9 mouse cellular contexts compared by ENCODE assay signal in the genomic region with DNA sequence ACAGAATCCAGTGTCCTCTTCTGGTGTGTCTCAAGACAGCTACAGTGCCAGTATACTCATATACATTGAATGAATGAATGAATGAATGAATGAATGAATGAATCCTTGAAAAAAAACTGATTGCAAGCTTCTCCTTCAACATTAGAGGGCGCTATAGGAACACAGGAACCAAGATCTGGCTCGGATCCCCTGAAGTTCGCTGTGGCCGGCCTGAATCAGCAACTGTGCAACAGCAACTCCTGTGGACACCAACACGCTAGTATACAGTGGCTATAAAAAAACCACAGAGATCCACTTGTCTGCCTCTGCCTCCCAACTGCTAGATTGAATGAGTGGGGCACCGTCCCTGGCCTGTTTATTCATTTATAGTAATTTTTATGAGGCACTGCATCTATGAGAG. TPM values are rescaled to one million over a fixed set of nuclear protein-coding genes. Genes with fewer than 3 reads are reported as not detected.
DNase-seq lines count a peak whose midpoint lies in the region; ATAC-seq and TF ChIP-seq lines count a peak whose summit lies in the region.
"Had no signal": no experiment of that assay in that cellular context is flagged by ENCODE, and none has a peak within 500 bp of the region (broad histone marks: within the 10 kb centered on the region; RNA-seq: fewer than 3 reads in every experiment).

No protein-coding gene starts in this region.

- no peak overlapping the region for H3K9ac ChIP-seq in liver, postnatal 0 days (replicated peaks)
- H3K9ac ChIP-seq: midbrain, embryonic 12.5 days had no signal

- no peak overlapping the region for H3K4me3 ChIP-seq in layer of hippocampus, adult 2 months
- no peak overlapping the region for H3K4me3 ChIP-seq in liver, postnatal 0 days (ENCODE audit: low read depth, low read length)
- H3K4me3 ChIP-seq: midbrain, embryonic 12.5 days had no signal

- no peaks in the 10 kb centered on the region for H3K4me1 ChIP-seq in liver, postnatal 0 days (ENCODE audit: insufficient read depth)
- H3K4me1 ChIP-seq: midbrain, embryonic 12.5 days had no signal

- no peaks in the 10 kb centered on the region for H3K36me3 ChIP-seq in liver, postnatal 0 days (replicated peaks; ENCODE audit: insufficient read depth, low read length)
- H3K36me3 ChIP-seq: midbrain, embryonic 12.5 days had no signal

- no peaks in the 10 kb centered on the region for H3K9me3 ChIP-seq in liver, postnatal 0 days (ENCODE audit: low read length)
- H3K9me3 ChIP-seq: midbrain, embryonic 12.5 days had no signal

- H3K4me2 ChIP-seq in liver, postnatal 0 days (ENCODE audit: low read depth, low read length), result no peak overlapping the region
- H3K4me2 ChIP-seq: midbrain, embryonic 12.5 days had no signal

- TF ChIP-seq EP300 in liver, postnatal 0 days (IDR thresholded peaks at IDR 0.05; ENCODE audit: low read depth), result no peak

- no peaks in the 10 kb centered on the region for H3K27me3 ChIP-seq in liver, postnatal 0 days (ENCODE audit: insufficient read depth, low read length)
- H3K27me3 ChIP-seq: midbrain, embryonic 12.5 days had no signal

- peak; percentile 85 for TF ChIP-seq CTCF in layer of hippocampus, adult 2 months (conservative IDR thresholded peaks at IDR 0.05)
- peak; percentile 82 for TF ChIP-seq CTCF in liver, postnatal 0 days (IDR thresholded peaks at IDR 0.05; ENCODE audit: low read depth)

- DNase-seq in layer of hippocampus, adult 2 months (ENCODE audit: low spot score in 2 of 2), result peak; percentile 9 to 29
- no peak for DNase-seq in layer of hippocampus, adult 9-10 months (ENCODE audit: low spot score)
- peak; percentile 56 for DNase-seq in Muller cell, postnatal 12 days (ENCODE audit: inconsistent ontology term)
- peak; percentile 14 for DNase-seq in c-Kit-positive CD71-positive TER-119-positive erythroid progenitor cells, embryonic 14.5 days (ENCODE audit: low spot score)
- DNase-seq in kidney, adult 11 months, result peak; percentile 30
- peak; percentile 51 for DNase-seq in liver, postnatal 0 days
- DNase-seq in retina, postnatal 7 days (ENCODE audit: low read depth, low spot score), result peak; percentile 25

- H3K27ac ChIP-seq in layer of hippocampus, adult 2 months, result no peak overlapping the region
- no peak overlapping the region for H3K27ac ChIP-seq in liver, postnatal 0 days (ENCODE audit: low read depth)
- H3K27ac ChIP-seq: midbrain, embryonic 12.5 days had no signal

- ATAC-seq in liver, postnatal 0 days, result no peak

- WGBS in liver, postnatal 0 days (ENCODE audit: insufficient replicate concordance), result 13% methylated on average over 6 of the region's 6 CpGs

RNA-seq across cellular contexts. Expression of a gene that starts 6.2 kb away (rescaled TPM):
- not detected for total RNA-seq in layer of hippocampus, adult 2 months (2021)
- polyA plus RNA-seq in liver, postnatal 0 days (2015; fragmentation: Nextera tagmentation; extraction: Ambion mirVana), result 4.8 and 6.0 TPM in 2 replicates
- total RNA-seq: gastrocnemius, postnatal 36 days had no signal
- polyA plus RNA-seq: midbrain, embryonic 12.5 days had no signal

RNA-seq across cellular contexts. Expression of a gene that starts 26.3 kb away (rescaled TPM):
- under 1 TPM in 1 of 2 experiments, not detected in 1; 0.10 TPM for total RNA-seq in layer of hippocampus, adult 2 months (2021)
- polyA plus RNA-seq in liver, postnatal 0 days (2015; fragmentation: Nextera tagmentation; extraction: Ambion mirVana), result 37.0 and 39.8 TPM in 2 replicates
- total RNA-seq: gastrocnemius, postnatal 36 days had no signal
- polyA plus RNA-seq: midbrain, embryonic 12.5 days had no signal

RNA-seq across cellular contexts. Expression of a gene that starts 34.5 kb away (rescaled TPM):
- total RNA-seq in layer of hippocampus, adult 2 months (2021), result not detected
- 1.0 and 1.2 TPM in 2 replicates for polyA plus RNA-seq in liver, postnatal 0 days (2015; fragmentation: Nextera tagmentation; extraction: Ambion mirVana)
- total RNA-seq: gastrocnemius, postnatal 36 days had no signal
- polyA plus RNA-seq: midbrain, embryonic 12.5 days had no signal
